Mouse (Mus musculus): ENCODE data around the gene Guca2a.

DNA sequence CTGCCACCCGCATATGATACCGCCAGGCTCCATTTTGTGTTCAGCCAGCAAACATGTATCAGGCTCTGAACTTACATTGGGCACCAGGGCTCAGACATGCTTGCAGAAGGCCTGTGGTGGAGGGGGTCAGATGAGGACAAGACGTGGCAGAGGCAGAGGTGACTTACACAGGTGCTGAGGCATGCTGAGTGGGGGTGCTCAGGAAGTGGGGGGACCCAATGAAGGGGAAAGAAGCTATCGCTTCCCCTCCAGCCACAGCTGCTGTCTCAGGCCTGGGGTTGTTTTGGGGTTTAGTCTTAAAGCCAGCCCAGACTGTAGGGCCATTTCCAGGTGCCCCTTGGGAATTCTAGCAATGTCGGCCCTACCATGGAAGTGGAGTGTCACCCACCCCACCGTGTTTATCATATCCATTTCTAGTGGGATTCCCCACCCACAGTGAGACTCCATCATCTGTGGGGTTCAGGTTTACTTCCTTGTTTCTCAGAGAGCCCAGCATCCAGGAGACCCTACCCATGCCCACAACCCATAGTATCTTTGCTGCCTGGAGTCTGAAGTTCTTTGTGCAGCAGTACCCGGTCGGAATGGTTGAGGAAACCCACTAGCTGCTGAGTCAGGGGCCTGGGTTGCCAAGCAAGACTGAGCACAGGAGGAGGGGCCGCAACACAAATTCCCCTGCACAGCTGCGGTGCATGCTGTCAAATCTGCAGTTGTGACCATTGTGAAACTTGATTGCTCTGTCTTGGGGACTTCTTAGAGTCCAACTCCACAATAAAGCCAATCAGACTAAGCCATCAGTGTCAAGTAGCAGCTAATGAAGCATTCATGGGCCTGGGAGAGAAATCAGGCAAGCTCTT, 32.1 kb downstream of the Guca2a start:
- TF ChIP-seq GATA1 (IDR thresholded peaks at IDR 0.05; ENCODE audit: borderline replicate concordance, low read length) (no peak), FLI1 (IDR thresholded peaks at IDR 0.05; ENCODE audit: low read length) (no peak)

Data from megakaryocyte, embryonic 14.5 days (primary cell).